Mouse (Mus musculus): ENCODE measurements around the gene Mroh7.
A peak's percentile ranks its signal among the peaks of the same experiment; 100 is the strongest.
"Not testable (repeated sequence)": the region's sequence is repeated elsewhere in the genome, so short reads cannot be mapped to it uniquely, and the experiment has no call there.

The Mroh7 gene

DNA sequence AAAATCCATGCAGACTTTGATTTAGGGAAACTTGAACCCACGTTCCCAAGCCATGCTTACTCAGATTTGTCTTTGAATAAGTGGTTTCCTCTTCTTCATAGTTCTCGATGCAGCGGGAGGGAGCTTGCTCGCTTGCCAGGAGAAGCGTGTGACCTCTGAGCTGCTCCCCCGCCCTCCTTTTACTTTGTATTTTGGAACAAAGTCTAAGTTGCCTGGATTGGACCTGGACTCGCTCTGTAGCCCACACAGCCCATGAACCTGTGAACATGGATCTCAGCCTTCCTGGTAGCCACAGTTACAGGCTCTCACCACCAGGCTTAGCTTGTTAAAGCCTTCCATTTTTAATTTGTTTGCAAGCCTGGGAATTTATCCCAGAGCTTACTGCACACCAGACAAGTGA lies at the start of gene Mroh7:
TSS of gene Mroh7 (minus strand) at position 112 of the 400 bp plus-strand sequence.
- DNase-seq = no peak

DNA sequence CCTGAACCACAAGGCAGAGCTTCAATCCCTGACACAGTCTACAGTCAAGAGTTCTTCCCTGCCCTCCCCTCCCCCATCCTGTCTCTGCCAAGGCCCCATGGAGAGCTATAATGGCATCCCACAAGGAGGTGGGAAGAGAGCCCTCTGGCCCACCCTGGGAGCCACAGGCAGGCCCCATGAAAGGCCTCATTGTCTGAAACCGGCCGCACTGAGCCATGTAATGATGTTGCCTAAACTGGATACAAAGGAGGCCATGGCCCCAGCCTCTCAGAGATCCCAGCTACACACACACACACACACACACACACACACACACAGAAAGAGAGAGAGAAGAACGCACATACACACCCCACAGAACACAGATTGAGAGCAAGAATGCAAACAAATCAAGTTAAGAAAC lies 49.3 kb upstream of the Mroh7 start:
- DNase-seq = no peak

DNA sequence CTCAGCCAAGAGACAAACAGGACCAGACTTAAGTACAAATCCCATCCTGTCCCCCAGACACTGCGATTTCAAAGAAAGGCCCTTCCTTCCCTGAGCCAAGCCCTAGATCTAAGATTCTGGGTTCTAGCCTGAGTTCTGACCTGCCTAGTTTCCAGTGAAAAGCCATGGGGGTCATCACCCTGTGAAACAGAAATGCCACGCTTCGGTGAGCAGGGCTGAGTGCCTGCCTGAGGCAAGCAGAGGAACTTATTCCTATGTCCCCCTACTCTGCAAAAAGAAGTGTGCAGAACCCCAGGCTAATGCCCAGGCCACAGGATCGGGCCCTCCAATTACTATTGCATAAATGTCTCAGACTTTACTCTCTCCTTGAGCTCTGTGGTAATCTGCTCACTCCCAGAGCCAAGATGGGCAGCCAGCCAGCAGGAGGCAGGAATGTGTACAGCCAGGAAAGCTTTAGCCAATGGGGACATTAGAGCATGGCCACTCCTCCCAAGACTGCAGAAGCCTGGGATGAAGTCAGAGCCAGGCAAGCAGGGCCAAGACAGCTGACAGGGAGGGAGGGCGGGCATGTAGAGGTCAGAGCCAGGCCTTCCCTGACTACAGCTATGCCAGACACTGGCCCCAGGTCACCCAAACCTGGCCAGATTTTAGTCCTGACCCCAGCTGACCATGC lies 47.5 kb upstream of the Mroh7 start:
- peak; percentile 98 for DNase-seq

DNA sequence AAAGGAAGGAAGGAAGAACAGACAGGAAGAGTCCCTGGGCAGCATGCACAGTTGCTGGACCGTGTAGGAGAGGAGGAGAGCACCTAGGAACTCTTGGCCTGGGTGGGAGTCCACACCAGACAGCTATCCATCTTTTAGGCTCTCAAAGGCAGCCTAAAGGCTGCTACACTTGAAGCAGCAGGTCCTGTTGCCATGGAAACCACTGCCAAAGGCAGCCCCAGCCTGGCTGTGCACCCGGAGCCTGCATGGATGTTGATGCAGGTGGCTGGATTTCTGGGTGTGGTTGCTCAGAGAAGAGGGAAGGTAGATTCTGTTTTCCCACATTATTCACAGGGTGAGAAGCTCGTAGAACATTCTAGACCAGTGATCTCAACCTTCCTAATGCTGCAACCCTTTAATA lies 46.3 kb upstream of the Mroh7 start:
- no peak for DNase-seq

DNA sequence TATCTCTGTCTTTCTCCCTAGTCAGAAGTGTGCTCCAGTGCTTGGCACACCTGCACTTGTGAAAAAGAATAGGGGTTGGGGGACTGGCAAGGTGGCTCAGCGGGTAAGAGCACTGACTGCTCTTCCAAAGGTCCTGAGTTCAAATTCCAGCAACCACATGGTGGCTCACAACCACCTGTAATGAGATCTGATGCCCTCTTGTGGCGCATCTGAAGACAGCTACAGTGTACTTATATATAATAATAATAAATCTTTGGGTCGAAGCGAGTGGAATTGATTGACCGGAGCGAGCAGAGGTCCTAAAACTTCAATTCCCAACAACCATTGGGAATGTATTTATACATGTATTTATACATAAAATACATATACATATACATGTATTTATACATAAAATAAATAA lies 45.0 kb upstream of the Mroh7 start:
- not testable (repeated sequence) for DNase-seq

DNA sequence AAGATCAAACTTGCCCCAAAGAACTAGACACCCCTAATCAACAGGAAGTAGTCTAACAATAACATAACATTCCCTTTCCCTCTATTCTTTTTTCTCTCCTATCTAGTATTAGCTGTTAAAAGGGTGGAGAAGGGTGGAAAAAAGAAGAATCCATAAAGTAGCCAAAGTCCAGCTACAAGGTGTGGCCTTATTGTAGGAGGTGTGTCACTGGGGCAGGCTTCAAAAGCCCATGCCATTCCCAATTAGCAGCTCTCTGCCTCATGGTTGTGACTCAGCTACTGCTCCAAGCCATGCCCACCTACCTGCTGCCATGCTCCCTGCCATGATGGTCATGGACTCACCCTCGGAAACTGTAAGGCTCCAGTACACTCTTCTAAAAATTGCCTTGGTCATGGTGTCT lies 41.8 kb upstream of the Mroh7 start:
- DNase-seq = no peak

DNA sequence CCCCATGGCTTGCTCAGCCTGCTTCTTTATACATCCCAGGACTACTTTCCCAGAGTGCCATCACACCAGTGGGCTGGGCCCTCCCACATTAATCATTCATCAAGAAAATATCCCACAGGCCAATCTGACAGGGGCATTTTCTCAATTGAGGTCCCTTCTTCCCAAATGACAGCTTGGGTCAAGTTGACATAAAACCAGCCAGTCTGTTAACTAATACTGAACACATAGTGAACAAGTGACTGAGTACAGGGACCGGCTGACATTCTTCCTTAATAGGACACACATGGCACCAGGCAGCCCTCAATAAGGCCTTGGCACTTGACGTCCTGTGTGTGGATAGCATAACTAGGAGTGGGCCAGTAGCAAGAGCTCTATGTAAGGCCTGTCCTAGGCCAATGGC lies 38.6 kb upstream of the Mroh7 start:
- DNase-seq = no peak

DNA sequence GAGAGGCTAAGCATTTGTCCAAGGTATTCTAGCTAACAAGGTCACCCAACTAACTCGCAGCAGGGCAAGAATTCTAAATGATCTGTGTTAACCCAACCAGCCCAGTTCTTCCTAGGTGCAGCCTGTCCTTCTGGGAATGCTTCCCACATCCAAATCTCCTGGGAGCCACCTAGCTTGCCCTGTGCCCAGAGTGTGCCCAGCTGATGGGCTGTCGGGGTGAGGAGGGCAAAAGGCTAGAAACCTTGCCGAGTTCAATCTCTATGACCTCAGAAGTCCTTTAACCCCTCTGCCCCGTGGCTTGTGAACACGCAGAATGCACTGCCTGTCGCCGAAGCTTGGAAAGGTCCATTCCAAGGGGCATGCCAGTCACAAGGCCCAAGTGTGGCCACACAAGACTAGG lies 33.4 kb upstream of the Mroh7 start:
- DNase-seq = no peak

DNA sequence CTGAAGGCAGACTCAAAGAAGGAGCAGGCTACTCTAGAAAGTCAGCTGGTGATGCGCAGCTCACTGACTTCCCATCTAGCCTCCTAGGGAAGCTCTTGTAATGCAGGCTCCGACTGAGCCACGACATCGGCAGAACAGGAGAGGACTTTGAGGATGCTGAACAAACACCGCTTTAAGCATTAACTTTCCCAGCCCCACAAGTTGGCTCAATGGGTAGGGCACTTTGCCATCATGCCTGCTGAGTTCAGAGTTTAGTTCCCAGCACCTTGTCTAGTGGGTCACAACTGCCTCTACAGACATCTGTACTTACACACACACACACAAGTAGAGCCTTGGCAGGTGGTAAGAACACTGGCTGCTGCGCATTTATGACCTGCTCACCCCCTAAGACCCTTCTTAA lies 21.0 kb upstream of the Mroh7 start:
- DNase-seq = no peak

DNA sequence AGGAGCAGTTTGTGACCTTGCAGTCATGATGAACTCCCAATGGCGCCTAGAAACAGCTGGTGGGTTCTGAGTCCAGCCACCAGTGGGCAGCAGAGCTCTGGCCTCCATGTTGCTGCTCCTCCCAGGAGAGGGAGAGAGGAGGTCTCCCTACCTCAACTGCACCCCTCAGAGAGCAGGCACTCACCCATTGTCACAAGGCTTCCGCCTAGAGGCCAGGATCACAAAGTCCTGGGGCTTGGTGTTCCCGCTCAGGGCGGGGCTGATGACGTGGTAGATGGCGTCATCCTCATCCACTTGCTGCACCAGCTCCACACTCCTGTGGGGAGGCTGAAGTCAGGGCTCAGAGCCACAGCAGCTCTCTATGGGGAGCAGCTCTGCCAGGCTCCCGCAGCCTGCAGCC lies 19.0 kb upstream of the Mroh7 start:
- peak; percentile 59 for DNase-seq

DNA sequence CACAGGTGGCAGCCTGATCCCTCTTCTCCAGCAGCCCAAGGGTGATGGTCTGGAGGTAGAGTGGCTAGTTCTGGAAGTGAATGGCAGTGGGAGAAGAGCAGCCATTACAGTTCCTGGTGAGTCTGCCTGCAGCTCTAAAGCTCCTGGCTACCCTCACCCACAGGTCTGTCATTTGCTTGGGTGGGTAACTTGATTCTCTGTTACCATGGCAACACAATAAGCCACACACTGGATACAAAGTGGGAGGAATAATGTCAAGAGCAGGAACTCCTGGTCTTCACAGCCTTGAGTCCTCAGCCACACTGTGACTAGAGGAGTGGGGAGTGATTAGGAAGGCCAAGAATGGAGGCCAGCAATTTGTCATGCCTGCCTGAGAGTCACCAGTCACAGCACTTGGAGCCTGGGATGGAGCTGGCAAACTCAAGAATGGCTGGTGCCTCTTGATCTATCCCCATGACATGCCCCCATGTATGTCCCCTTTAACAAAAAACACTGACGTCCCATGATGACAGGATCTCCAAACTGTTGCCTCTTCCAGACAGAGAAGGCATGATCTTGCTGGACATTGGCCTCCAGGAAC lies 16.4 kb upstream of the Mroh7 start:
- no peak for DNase-seq

DNA sequence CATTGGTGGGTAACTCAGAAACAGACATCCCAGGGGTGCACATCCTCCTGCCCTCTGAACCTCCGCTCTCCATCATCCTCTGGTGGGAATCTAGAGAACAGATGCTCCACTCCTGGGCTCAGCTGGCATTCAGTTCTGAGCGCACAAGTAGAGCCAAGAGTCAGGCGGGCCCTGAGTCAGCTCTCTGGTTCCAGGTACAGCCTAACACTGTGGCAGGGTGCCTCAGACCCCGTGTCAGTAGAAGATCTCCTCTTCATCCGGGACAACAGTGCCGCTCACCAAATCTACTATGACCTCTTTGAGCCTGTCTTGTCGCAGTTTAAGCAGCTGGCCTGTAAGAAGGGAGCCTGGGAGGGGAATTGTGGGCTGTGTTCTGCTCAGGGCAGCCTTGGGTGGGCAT lies 15.1 kb upstream of the Mroh7 start:
- DNase-seq = peak; percentile 4

DNA sequence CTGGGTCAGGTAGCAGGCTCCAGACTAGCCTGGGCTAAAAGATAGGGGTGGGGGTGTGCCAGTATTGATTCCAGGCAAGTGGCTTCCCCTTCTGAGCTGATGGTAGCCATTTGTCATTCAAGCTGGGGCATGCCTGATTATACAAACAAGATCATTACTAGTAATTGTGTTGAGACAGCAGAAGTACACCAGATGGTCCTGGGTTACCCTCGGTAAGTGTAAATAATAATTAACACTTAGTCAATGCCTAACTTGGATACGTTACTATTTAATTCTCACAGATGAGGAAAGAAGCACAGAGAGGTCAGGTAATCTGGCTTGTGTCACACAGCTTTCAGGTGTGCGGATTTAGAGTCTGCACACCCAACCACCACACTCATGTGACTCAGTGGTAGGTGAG lies 7.2 kb upstream of the Mroh7 start:
- no peak for DNase-seq

DNA sequence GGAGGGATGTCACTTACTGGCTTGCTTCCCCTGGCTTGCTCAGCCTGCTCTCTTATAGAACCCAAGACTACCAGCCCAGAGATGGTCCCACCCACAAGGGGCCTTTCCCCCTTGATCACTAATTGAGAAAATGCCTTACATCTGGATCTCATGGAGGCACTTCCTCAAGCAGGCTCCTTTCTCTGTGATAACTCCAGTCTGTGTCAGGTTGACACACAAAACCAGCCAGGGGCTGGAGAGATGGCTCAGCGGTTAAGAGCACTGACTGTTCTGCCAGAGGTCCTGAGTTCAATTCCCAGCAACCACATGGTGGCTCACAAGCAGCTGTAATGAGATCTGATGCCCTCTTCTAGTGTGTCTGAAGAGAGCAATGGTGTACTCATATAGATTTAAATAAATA lies 6.2 kb upstream of the Mroh7 start:
- not testable (repeated sequence) for DNase-seq

DNA sequence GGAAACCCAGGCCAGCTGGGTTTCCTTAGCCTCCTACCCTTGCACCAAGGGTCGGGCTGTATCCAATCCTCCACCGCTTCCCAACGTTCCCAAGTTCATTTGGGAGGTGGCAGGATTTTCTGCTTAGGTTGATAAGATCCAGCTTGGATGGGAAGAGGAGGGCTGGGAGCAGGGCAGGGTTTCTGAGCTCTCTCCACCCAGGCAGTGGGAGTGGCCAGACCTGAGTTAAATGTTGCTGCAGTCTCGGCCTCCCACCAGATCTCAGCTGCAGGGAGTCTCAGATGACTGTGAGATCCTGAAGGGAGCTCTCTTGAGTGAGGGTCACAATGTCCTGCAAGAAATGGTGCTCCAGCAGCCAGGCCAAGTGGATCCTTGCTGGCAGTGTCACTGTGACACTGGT lies 2.9 kb upstream of the Mroh7 start, which contains the start of gene Fam151a:
TSS of gene Fam151a (plus strand) at position 254 of the 400 bp plus-strand sequence.
- no peak for DNase-seq

DNA sequence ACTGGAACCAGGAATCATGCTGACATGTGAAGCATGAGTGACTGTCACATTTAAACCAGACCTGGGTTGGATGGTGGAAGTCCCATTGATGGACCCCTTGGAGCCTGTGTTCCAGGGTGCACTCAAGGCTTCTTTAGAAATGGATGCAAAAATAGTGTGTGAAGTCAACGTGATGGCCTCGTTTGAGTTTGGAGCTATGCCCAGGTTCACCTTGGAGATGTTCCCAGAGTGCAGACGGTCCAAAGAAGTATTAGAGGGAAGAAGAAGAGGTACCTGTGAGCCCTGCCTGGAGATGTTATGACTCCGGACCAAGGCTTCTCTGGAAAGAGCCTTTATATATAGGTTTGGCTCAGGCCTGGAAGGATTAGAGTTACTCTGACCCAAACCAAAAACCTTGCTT lies 10.1 kb downstream of the Mroh7 start:
- DNase-seq = no peak

DNA sequence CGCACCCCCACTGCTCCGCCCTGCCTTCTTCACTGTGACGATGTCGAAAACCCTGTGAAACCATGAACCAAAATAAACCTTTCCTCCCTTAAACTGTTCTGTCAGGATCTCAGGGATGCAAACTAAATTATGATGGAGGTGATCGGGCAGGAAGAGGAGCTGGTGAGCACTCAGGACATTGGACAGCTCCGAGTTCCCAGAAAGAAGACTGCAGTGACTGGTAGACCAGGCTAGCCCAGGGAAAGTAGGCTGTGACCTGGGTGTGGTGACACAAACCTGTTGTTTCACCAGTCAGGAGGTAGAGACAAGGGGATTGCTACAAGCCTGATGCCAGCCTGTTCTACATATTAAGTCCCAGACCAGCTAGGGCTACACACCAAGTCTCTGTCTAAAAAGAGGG lies 17.1 kb downstream of the Mroh7 start:
- DNase-seq = no peak

DNA sequence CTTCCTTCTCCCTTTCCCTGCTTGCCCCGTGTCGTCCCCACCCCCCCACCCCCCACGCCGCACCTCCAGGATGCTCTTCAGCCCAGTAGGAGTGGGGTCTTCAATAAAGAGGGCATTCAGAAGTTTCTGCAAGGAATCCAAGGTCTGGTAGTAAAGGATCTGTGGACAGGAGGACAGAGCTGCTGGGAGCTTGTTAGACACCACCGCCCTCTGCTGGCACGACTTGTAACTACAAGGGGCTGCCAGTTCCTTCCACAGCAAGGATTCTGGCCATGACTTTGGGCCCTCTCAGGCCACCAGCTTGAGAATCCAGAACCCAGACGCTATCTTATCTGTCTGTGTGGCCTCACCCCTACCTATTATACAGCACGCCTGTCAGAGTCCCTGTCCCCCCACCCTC lies 22.3 kb downstream of the Mroh7 start:
- peak; percentile 80 for DNase-seq

DNA sequence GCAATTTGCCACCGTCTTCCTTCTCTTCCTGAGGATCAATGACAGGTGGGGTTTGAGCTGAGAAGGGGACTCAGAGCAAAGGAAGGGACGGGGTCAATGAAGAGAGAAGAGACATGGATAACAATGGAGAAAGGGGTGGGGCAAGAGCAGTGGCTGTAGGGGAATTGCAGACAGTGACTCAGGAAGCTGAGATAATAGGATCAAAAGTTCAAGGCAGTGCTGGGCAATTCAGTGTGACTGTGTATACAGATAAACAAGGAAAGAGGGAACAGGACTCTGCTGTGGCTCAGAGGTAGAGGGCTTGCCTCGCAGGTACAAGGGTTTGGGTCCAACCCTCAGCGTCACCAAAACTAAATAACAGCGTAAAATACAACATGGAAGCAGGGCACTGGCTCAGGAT lies 22.8 kb downstream of the Mroh7 start:
- DNase-seq = no peak

DNA sequence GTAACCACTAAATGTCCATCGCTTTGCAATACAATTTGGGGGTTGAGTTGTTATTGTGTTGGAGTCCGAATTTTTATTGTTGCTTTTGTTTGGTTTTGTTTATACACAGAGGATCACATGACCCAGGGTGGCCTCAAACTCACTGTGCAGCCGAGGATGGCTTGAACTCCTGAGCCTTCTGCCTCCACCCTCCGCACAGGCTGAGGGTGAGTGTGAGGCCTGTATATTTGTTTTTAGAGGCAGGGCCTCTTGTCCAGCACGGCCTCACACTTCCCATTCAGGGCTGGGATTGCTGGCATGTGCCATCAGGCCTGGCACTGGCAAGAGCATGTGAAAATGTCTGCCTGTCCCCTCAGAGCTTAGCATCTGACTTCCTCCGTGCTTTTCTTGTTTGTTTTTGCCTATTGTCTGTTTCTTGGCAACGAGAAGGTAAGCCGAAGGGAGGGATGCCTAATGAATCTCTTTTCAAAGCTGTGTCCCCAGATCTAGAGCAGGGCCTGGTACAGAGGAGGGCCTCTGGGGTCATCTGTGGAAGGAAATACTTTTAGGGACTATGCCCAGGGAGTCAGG lies 25.5 kb downstream of the Mroh7 start:
- DNase-seq = peak; percentile 4

DNA sequence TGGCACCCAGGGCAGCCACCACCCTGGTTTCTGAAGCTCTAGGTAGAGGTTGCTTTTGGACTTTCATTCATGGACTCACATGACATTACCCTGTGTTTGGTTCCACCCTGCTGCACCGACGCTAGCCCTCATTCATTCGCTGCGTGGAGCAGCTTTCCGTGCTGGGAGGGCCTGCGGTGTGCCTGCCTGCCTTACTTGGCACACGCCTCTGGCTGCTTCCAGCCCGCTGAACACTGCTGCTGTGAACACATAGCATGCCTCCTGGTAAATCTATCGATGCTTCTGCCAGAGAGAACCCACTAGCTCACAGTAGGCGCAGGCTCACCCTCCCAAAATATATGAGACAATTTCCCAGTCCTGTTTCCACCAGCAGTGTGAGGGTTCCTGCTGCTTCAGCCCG lies 26.3 kb downstream of the Mroh7 start:
- no peak for DNase-seq

DNA sequence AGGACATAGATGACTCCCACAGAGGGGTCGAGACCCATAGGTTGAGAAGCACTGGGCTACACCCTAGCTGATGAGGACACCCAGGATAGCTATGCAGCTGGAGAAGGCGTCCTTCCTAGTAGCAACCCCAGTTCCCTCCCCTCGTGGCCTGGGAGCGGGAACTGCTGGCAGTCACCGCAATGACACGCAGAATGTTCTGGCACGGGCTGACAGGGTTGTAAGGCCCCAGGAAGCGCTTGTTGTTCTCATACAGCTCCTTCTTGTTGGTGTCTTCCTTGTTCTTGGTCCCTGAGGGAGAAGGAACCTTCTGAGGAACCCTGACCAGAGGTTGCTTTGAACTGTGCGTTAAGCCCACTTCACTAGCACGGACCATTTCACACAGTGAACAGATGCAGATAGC lies 26.8 kb downstream of the Mroh7 start:
- DNase-seq = no peak

DNA sequence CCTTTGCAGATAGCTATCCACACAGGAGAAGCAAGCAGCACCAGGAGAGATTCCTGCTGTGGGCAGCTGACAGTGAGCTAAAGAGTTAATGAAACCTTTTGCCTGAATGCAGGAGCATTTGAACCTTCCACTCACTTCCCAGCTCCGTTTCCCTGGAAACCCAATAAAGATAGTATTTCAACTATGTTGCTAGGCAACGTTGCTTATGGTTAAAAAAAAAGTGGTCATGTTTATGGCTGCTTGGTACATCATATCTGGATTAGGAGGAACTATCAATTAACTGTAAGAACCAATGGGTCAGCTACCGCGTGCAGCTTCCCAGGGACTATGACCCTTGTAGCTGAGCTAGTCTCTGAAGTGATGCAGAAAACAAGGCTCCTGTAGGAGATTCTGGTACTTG lies 29.9 kb downstream of the Mroh7 start:
- DNase-seq = no peak

DNA sequence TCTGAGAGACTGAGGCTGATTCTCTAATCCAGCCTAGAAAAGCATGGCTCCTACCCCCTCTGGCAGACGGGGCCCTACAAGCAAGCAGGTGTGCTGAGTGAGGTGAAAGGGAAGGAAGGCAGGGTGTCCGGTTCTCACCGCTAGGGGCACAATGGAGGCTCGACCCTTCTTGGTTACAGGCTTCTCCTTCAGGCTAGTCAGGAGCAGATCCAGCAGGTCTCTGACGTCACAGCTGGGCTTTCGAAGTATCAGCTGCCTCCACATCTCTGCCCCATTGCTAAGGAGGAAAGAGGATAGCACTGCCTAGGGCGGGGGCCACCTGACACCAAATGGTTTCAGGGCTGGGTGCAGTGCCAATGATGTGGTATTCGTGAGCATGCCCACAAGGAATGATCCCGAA lies 30.7 kb downstream of the Mroh7 start:
- peak; percentile 22 for DNase-seq
